Mouse (Mus musculus) lung, adult 2 months (tissue): ENCODE measurements at regions not wholly inside any gene's neighbourhood (a gene's known extent, or its start where the extent isn't known, plus 50 kb on each side); places are given as distances from the start of the nearest gene placed in this dataset.

Experiments used
- CTCF ChIP-seq: fragments of 200-500 bp; IDR thresholded peaks from 2 replicates; pipeline ENCODE4 v1.5.1; 2011; ENCODE audit warnings: mild to moderate bottlenecking, low read length, control low read depth; ENCODE audit not compliant: insufficient read depth
- POLR2A ChIP-seq: fragments of 200-500 bp; IDR thresholded peaks from 2 replicates; pipeline ENCODE4 v1.6.1; 2011; ENCODE audit warnings: low read depth, mild to moderate bottlenecking, control low read depth, low read length, borderline replicate concordance; ENCODE audit errors: extremely low read depth

GRCm38 (mm10) chr4:131520636-131521306 is 317.3 kb downstream of the Ptpru start:
- TF ChIP-seq CTCF: no peak
- TF ChIP-seq POLR2A: no peak
